Mouse (Mus musculus) telencephalon, adult 2 months (tissue): ENCODE measurements at regions not wholly inside any gene's neighbourhood (a gene's known extent, or its start where the extent isn't known, plus 50 kb on each side); places are given as distances from the start of the nearest gene placed in this dataset.
"Not testable (repeated sequence)": the region's sequence is repeated elsewhere in the genome, so short reads cannot be mapped to it uniquely, and the experiment has no call there.

Source experiments
- DNase-seq: peaks from one replicate; pipeline ENCODE4 v3.0.0-alpha.2; 2011; ENCODE audit warnings: low read depth, low spot score

GRCm38 (mm10) chr17:82367876-82368275, 629.7 kb upstream of the Slc8a1 start:
- no peak for DNase-seq

- no peak for DNase-seq
Measured at GRCm38 (mm10) chr17:82366001-82366400, 627.8 kb upstream of the Slc8a1 start.

- DNase-seq, result no peak
Measured at GRCm38 (mm10) chr17:82348636-82349035, 610.5 kb upstream of the Slc8a1 start.

- no peak for DNase-seq
Measured at GRCm38 (mm10) chr17:82331429-82331828, 593.3 kb upstream of the Slc8a1 start.

GRCm38 (mm10) chr17:82312191-82312590, 574.0 kb upstream of the Slc8a1 start:
- DNase-seq, result no peak

GRCm38 (mm10) chr17:82306347-82306746, 568.2 kb upstream of the Slc8a1 start:
- DNase-seq, result peak; percentile 22

GRCm38 (mm10) chr17:82277728-82278127, 539.6 kb upstream of the Slc8a1 start:
- no peak for DNase-seq

- no peak for DNase-seq
Measured at GRCm38 (mm10) chr17:82273946-82274345, 535.8 kb upstream of the Slc8a1 start.

- no peak for DNase-seq
Measured at GRCm38 (mm10) chr17:82272845-82273244, 534.7 kb upstream of the Slc8a1 start.

GRCm38 (mm10) chr17:82266842-82267241, 528.7 kb upstream of the Slc8a1 start:
- DNase-seq, result not testable (repeated sequence)

GRCm38 (mm10) chr17:82252362-82252761, 514.2 kb upstream of the Slc8a1 start:
- peak; percentile 15 for DNase-seq

- peak; percentile 31 for DNase-seq
Measured at GRCm38 (mm10) chr17:82251841-82252240, 513.7 kb upstream of the Slc8a1 start.

GRCm38 (mm10) chr17:82238361-82238760, 500.2 kb upstream of the Slc8a1 start:
- no peak for DNase-seq

GRCm38 (mm10) chr17:82237456-82237855, 499.3 kb upstream of the Slc8a1 start:
- no peak for DNase-seq

- DNase-seq, result no peak
Measured at GRCm38 (mm10) chr17:82215728-82216623, 477.8 kb upstream of the Slc8a1 start.

GRCm38 (mm10) chr17:82199981-82200380, 461.8 kb upstream of the Slc8a1 start:
- no peak for DNase-seq

GRCm38 (mm10) chr17:82199031-82199642, 461.0 kb upstream of the Slc8a1 start:
- no peak for DNase-seq

- DNase-seq, result peak; percentile 6
Measured at GRCm38 (mm10) chr17:82184261-82184660, 446.1 kb upstream of the Slc8a1 start.

GRCm38 (mm10) chr17:82171216-82171615, 433.0 kb upstream of the Slc8a1 start:
- DNase-seq, result no peak

- no peak for DNase-seq
Measured at GRCm38 (mm10) chr17:82153446-82153845, 415.3 kb upstream of the Slc8a1 start.

GRCm38 (mm10) chr17:82134843-82135242, 396.7 kb upstream of the Slc8a1 start:
- no peak for DNase-seq

- DNase-seq, result no peak
Measured at GRCm38 (mm10) chr17:82132941-82133340, 394.8 kb upstream of the Slc8a1 start.

- DNase-seq, result no peak
Measured at GRCm38 (mm10) chr17:82087141-82087540, 349.0 kb upstream of the Slc8a1 start.
